Mouse (Mus musculus) G1E (cell line): Measurements from ENCODE around the gene Timp1. TPM values are rescaled to one million over a fixed set of nuclear protein-coding genes. Genes with fewer than 3 reads are reported as not detected.

Source experiments
- ATAC-seq: 2 replicates; pipeline ENCODE4 v1.8.0; 2016; ENCODE audit warnings: mild to moderate bottlenecking; ENCODE audit not compliant: insufficient number of reproducible peaks, poor library complexity, low FRiP score, severe bottlenecking; ENCODE audit errors: extremely low read depth
- DNase-seq: peaks from one replicate; pipeline ENCODE4 v3.0.0; 2012; ENCODE audit warnings: low spot score
- H3K27me3 ChIP-seq: 2 replicates; pipeline ENCODE4 v1.6.1; 2012; ENCODE audit warnings: mild to moderate bottlenecking, low read length, inconsistent platforms; ENCODE audit not compliant: insufficient read depth
- H3K36me3 ChIP-seq: replicated peaks from 2 replicates; pipeline ENCODE3; 2012; ENCODE audit warnings: mild to moderate bottlenecking, inconsistent platforms
- H3K4me1 ChIP-seq: 2 replicates; pipeline ENCODE4 v1.6.1; 2012; ENCODE audit warnings: low read depth, low read length, inconsistent platforms, mixed read lengths; ENCODE audit not compliant: insufficient read depth
- H3K4me3 ChIP-seq: 2 replicates; pipeline ENCODE4 v1.5.1; 2012; ENCODE audit warnings: low read depth, mild to moderate bottlenecking, inconsistent platforms, low read length, moderate library complexity, mixed read lengths
- H3K9me3 ChIP-seq: replicated peaks from 2 replicates; pipeline ENCODE4 v1.6.1; 2012; ENCODE audit warnings: inconsistent platforms
- CTCF ChIP-seq: IDR thresholded peaks from 2 replicates; pipeline ENCODE4 v1.5.1; 2012; ENCODE audit warnings: low read depth, low read length, inconsistent platforms, mixed read lengths
- GATA1 ChIP-seq: IDR thresholded peaks from 2 replicates; pipeline ENCODE4 v1.6.1; 2012; ENCODE audit warnings: borderline replicate concordance, low read length, inconsistent platforms, mixed read lengths
- GATA2 ChIP-seq: IDR thresholded peaks from 2 replicates; pipeline ENCODE4 v1.6.1; 2012; ENCODE audit warnings: low read depth, low read length, inconsistent platforms, borderline replicate concordance
- POLR2AphosphoS5 ChIP-seq: IDR thresholded peaks from 2 replicates; pipeline ENCODE4 v1.6.1; 2012; ENCODE audit warnings: low read depth, low read length, inconsistent platforms; ENCODE audit not compliant: insufficient replicate concordance
- TAL1 ChIP-seq: conservative IDR thresholded peaks from 2 replicates; pipeline ENCODE4 v1.6.1; 2012; ENCODE audit warnings: low read depth, low read length, inconsistent platforms, mixed read lengths
- polyA plus RNA-seq: library from polyadenylated mRNA; stranded (reverse); fragments of >175 nt; gene quantifications from 2 replicates; pipeline ENCODE4 v1.2.3, GENCODE M21; 2012
- total RNA-seq, 2 experiments: library from RNA; stranded (forward) in 1 of 2; stranded (reverse) in 1 of 2; fragments of 200-1000 nt in 1 of 2; fragments of >200 nt in 1 of 2; fragmentation: Nextera tagmentation in 1 of 2; gene quantifications; 2 replicates each; pipeline ENCODE4 v1.2.3; 2014 to 2017

Timp1 gene
- total and polyA plus RNA-seq, 3 experiments: not detected

- Histone ChIP-seq H3K36me3 (peaks cover 67% of the 10 kb centered on the region), H3K9me3 (no peaks in the 10 kb centered on the region), H3K4me3 (no peak overlapping the region), H3K4me1 (peaks cover 6% of the 10 kb centered on the region; the same call in 1 of the 2 replicates), H3K27me3 (no peaks in the 10 kb centered on the region)
- DNase-seq (no peak), ATAC-seq (no peak)
- TF ChIP-seq GATA1 (no peak), POLR2AphosphoS5 (no peak), GATA2 (no peak), CTCF (no peak), TAL1 (no peak)
Measured at GRCm38 (mm10) chrX:20861453-20862104, 8.4 kb upstream of the Timp1 start.

GRCm38 (mm10) chrX:20862105-20863065 lies 7.6 kb upstream of the Timp1 start:
- no peak for ATAC-seq
- H3K9me3 ChIP-seq: no peaks in the 10 kb centered on the region
- DNase-seq: no peak
- no peak overlapping the region for H3K4me3 ChIP-seq
- TF ChIP-seq GATA2: no peak
- TF ChIP-seq TAL1: no peak
- no peak for TF ChIP-seq GATA1
- no peak for TF ChIP-seq POLR2AphosphoS5
- no peak for TF ChIP-seq CTCF
- no peaks in the 10 kb centered on the region for H3K27me3 ChIP-seq
- peaks cover 60% of the 10 kb centered on the region for H3K36me3 ChIP-seq
- H3K4me1 ChIP-seq: peaks cover 6% of the 10 kb centered on the region; the same call in 1 of the 2 replicates

GRCm38 (mm10) chrX:20863161-20864101 lies 6.5 kb upstream of the Timp1 start:
- no peak for DNase-seq

GRCm38 (mm10) chrX:20868091-20868490 lies 1.9 kb upstream of the Timp1 start:
- peaks cover 13% of the 10 kb centered on the region for H3K27me3 ChIP-seq
- DNase-seq: no peak
- TF ChIP-seq GATA2: no peak
- TF ChIP-seq GATA1: no peak
- no peak for ATAC-seq
- H3K4me3 ChIP-seq: no peak overlapping the region
- 0 out of 2 replicates have a peak, but pooled peaks cover 3% of the 10 kb centered on the region for H3K4me1 ChIP-seq
- H3K9me3 ChIP-seq: no peaks in the 10 kb centered on the region
- peaks cover 9% of the 10 kb centered on the region for H3K36me3 ChIP-seq

More at GRCm38 (mm10) chrX:20863161-20864101, 6.5 kb upstream of the Timp1 start:
- H3K27me3 ChIP-seq: no peaks in the 10 kb centered on the region
- no peaks in the 10 kb centered on the region for H3K9me3 ChIP-seq
- H3K4me3 ChIP-seq: no peak overlapping the region
- no peak for ATAC-seq
- peaks cover 49% of the 10 kb centered on the region for H3K36me3 ChIP-seq
- H3K4me1 ChIP-seq: peaks cover 6% of the 10 kb centered on the region; the same call in 1 of the 2 replicates
- TF ChIP-seq CTCF (no peak), GATA1 (no peak), TAL1 (no peak), POLR2AphosphoS5 (no peak), GATA2 (no peak)

DNA sequence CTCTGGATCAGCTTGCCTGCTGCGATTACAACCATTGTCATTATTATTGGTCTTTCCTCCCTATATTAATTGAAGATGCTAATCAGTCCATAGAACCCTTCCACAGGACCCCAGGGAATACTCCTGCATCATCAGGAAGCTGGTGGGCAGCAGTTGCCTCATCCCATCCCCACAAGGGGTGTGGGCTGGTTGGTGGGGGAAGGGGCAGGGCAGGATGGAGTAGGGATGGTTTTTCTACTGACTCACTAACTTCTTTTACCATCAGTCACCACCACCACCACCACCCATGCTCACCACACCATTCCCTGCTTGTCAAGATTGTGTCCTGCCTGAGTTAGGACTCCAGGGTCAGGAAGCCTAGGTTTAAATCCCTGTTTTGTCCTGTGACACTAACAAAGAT lies 763 bp upstream of the Timp1 start:
- H3K27me3 ChIP-seq: peaks cover 13% of the 10 kb centered on the region
- no peaks in the 10 kb centered on the region for H3K4me1 ChIP-seq
- no peak overlapping the region for H3K4me3 ChIP-seq
- TF ChIP-seq CTCF: no peak
- no peak for TF ChIP-seq TAL1
- no peak for TF ChIP-seq POLR2AphosphoS5
- no peak for TF ChIP-seq GATA1
- no peak for TF ChIP-seq GATA2
- DNase-seq (no peak), ATAC-seq (no peak)
- peaks cover 2% of the 10 kb centered on the region for H3K36me3 ChIP-seq
- H3K9me3 ChIP-seq: no peaks in the 10 kb centered on the region
